Mouse (Mus musculus) heart, postnatal 0 days (tissue): ENCODE data around the gene Agpat2. TPM values are rescaled to one million over a fixed set of nuclear protein-coding genes. Genes with fewer than 3 reads are reported as not detected.

Experiments used
- ATAC-seq: fragments of 200-750 bp; cut with Nextera tagmentation; 2 replicates; pipeline ENCODE4 v1.8.0; 2017; ENCODE audit warnings: low read depth, moderate number of reproducible peaks, moderate library complexity; ENCODE audit not compliant: insufficient read depth
- DNase-seq: peaks from one replicate; pipeline ENCODE4 v3.0.0-alpha.2; 2016; ENCODE audit warnings: low spot score
- H3K27ac ChIP-seq: fragments of 300-500 bp; sonication (generic); 2 replicates; pipeline ENCODE4 v1.5.1; 2014; ENCODE audit warnings: low read depth, mild to moderate bottlenecking
- H3K27me3 ChIP-seq: fragments of 300-500 bp; sonication (generic); 2 replicates; pipeline ENCODE4 v1.6.1; 2014; ENCODE audit warnings: low read length, mixed read lengths; ENCODE audit not compliant: control insufficient read depth, insufficient read depth
- H3K36me3 ChIP-seq: fragments of 300-500 bp; sonication (generic); replicated peaks from 2 replicates; pipeline ENCODE4 v1.6.1; 2014; ENCODE audit warnings: low read length, mixed read lengths; ENCODE audit not compliant: control insufficient read depth, insufficient read depth
- H3K4me1 ChIP-seq: fragments of 300-500 bp; sonication (generic); 2 replicates; pipeline ENCODE4 v1.6.1; 2014; ENCODE audit warnings: antibody characterized with exemption; ENCODE audit not compliant: control insufficient read depth, insufficient read depth
- H3K4me2 ChIP-seq: fragments of 300-500 bp; sonication (generic); 2 replicates; pipeline ENCODE4 v1.6.1; 2014; ENCODE audit warnings: low read depth, mild to moderate bottlenecking, low read length, moderate library complexity
- H3K4me3 ChIP-seq: fragments of 300-500 bp; sonication (generic); 2 replicates; pipeline ENCODE4 v1.5.1; 2014; ENCODE audit warnings: low read depth, low read length
- H3K9ac ChIP-seq: fragments of 300-500 bp; sonication (generic); replicated peaks from 2 replicates; pipeline ENCODE4 v1.6.1; 2014; ENCODE audit warnings: low read depth, low read length, mixed read lengths
- H3K9me3 ChIP-seq: fragments of 300-500 bp; sonication (generic); replicated peaks from 2 replicates; pipeline ENCODE4 v1.6.1; 2016; ENCODE audit warnings: low read length; ENCODE audit not compliant: control insufficient read depth
- CTCF ChIP-seq: IDR thresholded peaks from 2 replicates; pipeline ENCODE4 v1.5.1; 2016; ENCODE audit warnings: antibody characterized with exemption, control low read depth, low read depth
- EP300 ChIP-seq: IDR thresholded peaks from 2 replicates; pipeline ENCODE4 v1.6.1; 2016; ENCODE audit warnings: antibody characterized with exemption, low read depth
- WGBS: fragments of 180-500 bp; shearing (Covaris S2); extraction: QIAGEN DNeasy Blood & Tissue Kit; methylation state at CpG from one replicate; pipeline ENCODE4 v1.1.7; 2014; 5-methylcytosine and 5-hydroxymethylcytosine counted together
- polyA plus RNA-seq: library from polyadenylated mRNA; unstranded; fragments of >200 nt; fragmentation: Nextera tagmentation; extraction: Ambion mirVana; gene quantifications from 2 replicates; pipeline ENCODE4 v1.2.1, GENCODE M21; 2015
- total RNA-seq: library from RNA; depleted of rRNA; stranded (reverse); fragments of >200 nt; gene quantifications from 2 replicates; pipeline ENCODE4 v1.2.3, GENCODE M21; 2014; ENCODE audit warnings: low replicate concordance

Gene Agpat2
- total and polyA plus RNA-seq, 2 experiments from 2014 or later, result 24.1 to 41.0 TPM

GRCm38 (mm10) chr2:26628792-26629437 is 24.7 kb upstream of the Agpat2 start:
- 33% methylated on average over 5 of the region's 5 CpGs for WGBS
- H3K27me3 ChIP-seq, result no peaks in the 10 kb centered on the region; the same call in 1 of the 2 replicates
- peak overlapping the region; percentile 90 for H3K4me2 ChIP-seq
- peak overlapping the region; percentile 58 for H3K9ac ChIP-seq
- no peaks in the 10 kb centered on the region for H3K36me3 ChIP-seq
- H3K27ac ChIP-seq, result no peak overlapping the region
- H3K9me3 ChIP-seq, result no peaks in the 10 kb centered on the region
- H3K4me3 ChIP-seq, result peak overlapping the region; percentile 61
- DNase-seq (no peak), ATAC-seq (peak; percentile 40)
- H3K4me1 ChIP-seq, result no peaks in the 10 kb centered on the region; the same call in 1 of the 2 replicates
- no peak for TF ChIP-seq EP300
- no peak for TF ChIP-seq CTCF

- Histone ChIP-seq H3K4me2 (peak within 1 kb of the TSS; percentile 90), H3K4me3 (peak within 1 kb of the TSS; percentile 61), H3K9me3 (no peaks in the 10 kb centered on the region), H3K9ac (peak within 1 kb of the TSS; percentile 58), H3K36me3 (no peaks in the 10 kb centered on the region), H3K27me3 (no peaks in the 10 kb centered on the region; the same call in 1 of the 2 replicates), H3K4me1 (no peaks in the 10 kb centered on the region; the same call in 1 of the 2 replicates), H3K27ac (no peak within 1 kb of the TSS)
- DNase-seq (peak; percentile 64), ATAC-seq (peak; percentile 63)
- under 1% methylated on average over 58 of the region's 70 CpGs for WGBS
- TF ChIP-seq EP300 (no peak), CTCF (no peak)
These were observed 23.9 kb upstream of the Agpat2 start, which contains the start of gene Fam69b for GRCm38 (mm10) chr2:26627921-26628739. TSS of gene Fam69b (plus strand) at chr2:26628457.

GRCm38 (mm10) chr2:26626081-26626480 is 21.9 kb upstream of the Agpat2 start:
- TF ChIP-seq CTCF (no peak), EP300 (no peak)

GRCm38 (mm10) chr2:26625419-26625818 is 21.2 kb upstream of the Agpat2 start:
- no peak for DNase-seq
- Histone ChIP-seq H3K27me3 (no peaks in the 10 kb centered on the region; the same call in 1 of the 2 replicates), H3K4me1 (no peaks in the 10 kb centered on the region; the same call in 1 of the 2 replicates), H3K9me3 (no peaks in the 10 kb centered on the region), H3K36me3 (no peaks in the 10 kb centered on the region), H3K27ac (no peak overlapping the region), H3K9ac (no peak overlapping the region), H3K4me2 (no peak overlapping the region), H3K4me3 (no peak overlapping the region)
- no peak for TF ChIP-seq CTCF
- no peak for TF ChIP-seq EP300
- 71% methylated on average over 3 of the region's 3 CpGs for WGBS
- ATAC-seq, result no peak

More at GRCm38 (mm10) chr2:26626081-26626480, 21.9 kb upstream of the Agpat2 start:
- H3K4me3 ChIP-seq, result no peak overlapping the region
- no peak overlapping the region for H3K4me2 ChIP-seq
- H3K36me3 ChIP-seq, result no peaks in the 10 kb centered on the region
- H3K4me1 ChIP-seq, result no peaks in the 10 kb centered on the region; the same call in 1 of the 2 replicates
- no peaks in the 10 kb centered on the region; the same call in 1 of the 2 replicates for H3K27me3 ChIP-seq
- no peak overlapping the region for H3K27ac ChIP-seq
- no peaks in the 10 kb centered on the region for H3K9me3 ChIP-seq
- ATAC-seq (no peak), DNase-seq (no peak)
- H3K9ac ChIP-seq, result no peak overlapping the region
- WGBS, result 66% methylated on average over 3 of the region's 3 CpGs

GRCm38 (mm10) chr2:26622984-26623383 is 18.8 kb upstream of the Agpat2 start:
- 0 out of 2 replicates have a peak, but pooled peaks cover 9% of the 10 kb centered on the region for H3K27me3 ChIP-seq

More at GRCm38 (mm10) chr2:26622984-26623383, 18.8 kb upstream of the Agpat2 start:
- H3K9me3 ChIP-seq, result no peaks in the 10 kb centered on the region
- no peak overlapping the region for H3K27ac ChIP-seq
- H3K9ac ChIP-seq, result no peak overlapping the region
- H3K36me3 ChIP-seq, result no peaks in the 10 kb centered on the region
- WGBS, result 48% methylated on average over 5 of the region's 5 CpGs
- ATAC-seq (no peak), DNase-seq (no peak)
- TF ChIP-seq EP300 (no peak), CTCF (no peak)
- H3K4me2 ChIP-seq, result no peak overlapping the region
- H3K4me3 ChIP-seq, result no peak overlapping the region
- no peaks in the 10 kb centered on the region for H3K4me1 ChIP-seq
